Comparison of ENCODE assay signal across 10 mouse cellular contexts in genomic region chr8:79952857-79953256, GRCm38 (mm10).
A peak's percentile ranks its signal among the peaks of the same experiment; 100 is the strongest.
DNase-seq lines count a peak whose midpoint lies in the region; ATAC-seq and TF ChIP-seq lines count a peak whose summit lies in the region.
"Had no signal": no experiment of that assay in that cellular context is flagged by ENCODE, and none has a peak within 500 bp of the region (broad histone marks: within the 10 kb centered on the region; RNA-seq: fewer than 3 reads in every experiment).

No protein-coding gene starts in this region.

- peak; percentile 8 for DNase-seq in kidney, adult 2 months
- DNase-seq in 416B (ENCODE audit: low read depth), result peak; percentile 22
- DNase-seq in Muller cell, postnatal 12 days (ENCODE audit: inconsistent ontology term), result peak; percentile 7
- peak; percentile 43 for DNase-seq in lung, postnatal 14 days
- no peak for DNase-seq in cerebellum, postnatal 4 days (ENCODE audit: low spot score in 2 of 2)
- DNase-seq in gastrocnemius, adult 18-20 months (ENCODE audit: low spot score), result no peak
- DNase-seq in gastrocnemius, postnatal 14 days, result no peak

- no peaks in the 10 kb centered on the region for H3K36me3 ChIP-seq in kidney, adult 2 months (ENCODE audit: control insufficient read depth, insufficient read depth, low read length)
- no peaks in the 10 kb centered on the region for H3K36me3 ChIP-seq in kidney, embryonic 15.5 days
- H3K36me3 ChIP-seq: neural tube, embryonic 12.5 days had no signal

- H3K27ac ChIP-seq in kidney, adult 2 months (ENCODE audit: insufficient read depth, low read depth, low read length), result no peak overlapping the region
- H3K27ac ChIP-seq in kidney, embryonic 15.5 days, result no peak overlapping the region
- H3K27ac ChIP-seq: hindbrain, embryonic 14.5 days; neural tube, embryonic 12.5 days had no signal

- no peak overlapping the region for H3K4me3 ChIP-seq in kidney, adult 2 months (ENCODE audit: insufficient read depth, low read depth, low read length)
- H3K4me3 ChIP-seq in kidney, embryonic 15.5 days (replicated peaks), result no peak overlapping the region
- H3K4me3 ChIP-seq: neural tube, embryonic 12.5 days had no signal

- 25% methylated on average over 3 of the region's 3 CpGs for WGBS in kidney, adult 2 months
- WGBS in kidney, embryonic 15.5 days, result 50% methylated on average over 3 of the region's 3 CpGs

- no peak overlapping the region for H3K9ac ChIP-seq in kidney, embryonic 15.5 days
- H3K9ac ChIP-seq: hindbrain, embryonic 14.5 days; neural tube, embryonic 12.5 days had no signal

- no peaks in the 10 kb centered on the region for H3K9me3 ChIP-seq in kidney, embryonic 15.5 days (replicated peaks)
- H3K9me3 ChIP-seq: neural tube, embryonic 12.5 days had no signal

- no peak for ATAC-seq in kidney, embryonic 15.5 days (replicated peaks; ENCODE audit: low FRiP score)

- TF ChIP-seq POLR2A in kidney, adult 2 months (IDR thresholded peaks at IDR 0.05; ENCODE audit: low read depth, low read length), result no peak

- intact Hi-C loops in gastrocnemius, postnatal 14 days (cut with DNase I; ENCODE audit: low total_unique reads), result no loop called here

- no peaks in the 10 kb centered on the region for H3K4me1 ChIP-seq in kidney, adult 2 months (ENCODE audit: control insufficient read depth, insufficient read depth, low read length)
- H3K4me1 ChIP-seq in kidney, embryonic 15.5 days, result no peaks in the 10 kb centered on the region
- H3K4me1 ChIP-seq: neural tube, embryonic 12.5 days had no signal

- 0 out of 2 replicates have a peak, but pooled peaks have one; percentile 5 for TF ChIP-seq CTCF in kidney, adult 2 months (conservative IDR thresholded peaks at IDR 0.05; ENCODE audit: insufficient read depth, insufficient read length, low read depth, low read length)

- H3K4me2 ChIP-seq in kidney, embryonic 15.5 days, result no peak overlapping the region
- H3K4me2 ChIP-seq: hindbrain, embryonic 14.5 days; neural tube, embryonic 12.5 days had no signal

- H3K27me3 ChIP-seq in kidney, adult 2 months (replicated peaks; ENCODE audit: control insufficient read depth, insufficient read depth, low read length), result no peaks in the 10 kb centered on the region
- no peaks in the 10 kb centered on the region for H3K27me3 ChIP-seq in kidney, embryonic 15.5 days
- H3K27me3 ChIP-seq: neural tube, embryonic 12.5 days had no signal

Comparison
In these comparisons a context has a peak if more than half of its experiments do, and no peak if none do; other contexts are left out.
1. DNase-seq: peak in kidney, adult 2 months (single experiment), 416B (single experiment), Muller cell, postnatal 12 days (single experiment) and lung, postnatal 14 days (single experiment); none in cerebellum, postnatal 4 days (0 of 2), gastrocnemius, adult 18-20 months (single experiment) and gastrocnemius, postnatal 14 days (single experiment).